Mouse (Mus musculus) forebrain, postnatal 0 days (tissue): ENCODE data around the gene Scin. TPM values are rescaled to one million over a fixed set of nuclear protein-coding genes. Genes with fewer than 3 reads are reported as not detected.

Experiments used
- ATAC-seq: fragments of 200-750 bp; cut with Nextera tagmentation; 2 replicates; pipeline ENCODE4 v1.8.0; 2017; ENCODE audit warnings: mild to moderate bottlenecking, moderate library complexity
- DNase-seq: peaks from one replicate; pipeline ENCODE4 v3.0.0-alpha.2; 2015
- H3K27ac ChIP-seq: fragments of 300-500 bp; sonication (generic); 2 replicates; pipeline ENCODE4 v1.5.1; 2014; ENCODE audit warnings: low read depth, mild to moderate bottlenecking, antibody characterized with exemption, low read length, moderate library complexity, mixed read lengths
- H3K27me3 ChIP-seq: fragments of 300-500 bp; sonication (generic); 2 replicates; pipeline ENCODE4 v1.6.1; 2014; ENCODE audit warnings: mild to moderate bottlenecking, low read length, mixed read lengths; ENCODE audit not compliant: insufficient read depth
- H3K36me3 ChIP-seq: fragments of 300-500 bp; sonication (generic); 2 replicates; pipeline ENCODE4 v1.6.1; 2014; ENCODE audit warnings: mild to moderate bottlenecking, moderate library complexity; ENCODE audit not compliant: insufficient read depth
- H3K4me1 ChIP-seq: fragments of 300-500 bp; sonication (generic); 2 replicates; pipeline ENCODE4 v1.6.1; 2014; ENCODE audit warnings: antibody characterized with exemption; ENCODE audit not compliant: insufficient read depth
- H3K4me2 ChIP-seq: fragments of 300-500 bp; sonication (generic); 2 replicates; pipeline ENCODE4 v1.6.1; 2014; ENCODE audit warnings: low read depth, mild to moderate bottlenecking, moderate library complexity
- H3K4me3 ChIP-seq: fragments of 300-500 bp; sonication (generic); 2 replicates; pipeline ENCODE4 v1.5.1; 2014; ENCODE audit warnings: low read depth, low read length, mixed read lengths
- H3K9ac ChIP-seq: fragments of 300-500 bp; sonication (generic); 2 replicates; pipeline ENCODE4 v1.6.1; 2014; ENCODE audit warnings: mild to moderate bottlenecking
- H3K9me3 ChIP-seq: fragments of 300-500 bp; sonication (generic); 2 replicates; pipeline ENCODE4 v1.6.1; 2016; ENCODE audit warnings: low read length
- CTCF ChIP-seq: sonication (generic); IDR thresholded peaks from 2 replicates; pipeline ENCODE4 v1.5.1; 2016; ENCODE audit warnings: antibody characterized with exemption, control low read depth, low read depth
- WGBS: fragments of 180-500 bp; shearing (Covaris S2); extraction: QIAGEN DNeasy Blood & Tissue Kit; methylation state at CpG from one replicate; pipeline ENCODE4 v1.1.7; 2014; 5-methylcytosine and 5-hydroxymethylcytosine counted together
- polyA plus RNA-seq: library from polyadenylated mRNA; unstranded; fragments of >200 nt; fragmentation: Nextera tagmentation; extraction: Ambion mirVana; gene quantifications from 2 replicates; pipeline ENCODE4 v1.2.1, GENCODE M21; 2015
- total RNA-seq: library from RNA; depleted of rRNA; stranded (reverse); fragments of >200 nt; gene quantifications from 2 replicates; pipeline ENCODE4 v1.2.3, GENCODE M21; 2014

Scin gene
- total and polyA plus RNA-seq, 2 experiments from 2014 or later, result 0.08 to 0.71 TPM

DNA sequence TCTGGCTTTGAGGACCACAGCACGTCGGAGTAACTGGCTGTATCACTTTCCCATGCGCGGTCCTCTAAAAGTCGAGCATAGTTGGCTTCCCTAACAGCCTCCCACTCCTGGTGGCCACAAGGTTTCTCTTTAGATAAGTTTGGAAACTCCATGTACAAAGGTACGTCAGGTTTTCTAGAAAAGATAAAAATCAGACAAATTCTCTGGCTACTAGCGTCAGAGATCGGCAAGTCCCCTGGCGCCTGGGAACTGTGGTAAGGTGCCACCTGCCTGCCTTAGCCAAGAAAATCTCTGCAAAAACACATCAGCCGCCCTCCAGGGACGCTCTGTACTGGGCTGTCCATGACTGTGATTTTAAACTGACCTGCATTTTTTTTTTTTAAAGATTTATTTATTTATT lies 501 bp upstream of the Scin start:
- peak; percentile 4 for DNase-seq
- 60% methylated on average over 11 of the region's 11 CpGs for WGBS
- H3K9me3 ChIP-seq, result no peaks in the 10 kb centered on the region

DNA sequence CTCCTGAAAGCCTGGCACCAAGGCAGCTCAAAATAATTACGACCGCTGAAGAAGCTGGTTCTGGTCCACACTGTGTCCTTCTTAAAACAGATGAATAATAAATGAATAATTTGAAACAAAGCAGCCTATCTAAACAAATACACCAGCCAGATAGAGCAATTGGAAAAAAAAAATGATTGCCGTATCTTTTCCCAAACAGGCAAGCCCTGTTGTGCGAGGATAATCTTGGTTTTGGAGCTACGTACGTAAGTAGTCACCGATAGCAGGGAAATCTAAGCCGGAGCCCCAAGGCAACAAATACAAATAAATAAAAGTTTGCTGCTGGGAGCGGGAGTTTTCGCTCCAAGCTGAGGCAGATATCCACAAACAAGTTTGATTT lies 845 bp downstream of the Scin start:
- 0 out of 2 replicates have a peak overlapping the region, but pooled peaks have one; percentile 28 for H3K9ac ChIP-seq
- no peak for TF ChIP-seq CTCF
- H3K36me3 ChIP-seq, result no peaks in the 10 kb centered on the region
- WGBS, result 10% methylated on average over 10 of the region's 10 CpGs
- peaks cover 14% of the 10 kb centered on the region for H3K27me3 ChIP-seq
- no peak overlapping the region for H3K27ac ChIP-seq
- H3K4me1 ChIP-seq, result peaks cover 7% of the 10 kb centered on the region; the same call in 1 of the 2 replicates
- DNase-seq (peak; percentile 12), ATAC-seq (no peak)
- H3K4me2 ChIP-seq, result peak overlapping the region; percentile 84
- peak overlapping the region; percentile 39 for H3K4me3 ChIP-seq
- no peaks in the 10 kb centered on the region for H3K9me3 ChIP-seq

More for the DNA sequence above, 501 bp upstream of the Scin start:
- Histone ChIP-seq H3K36me3 (no peaks in the 10 kb centered on the region), H3K27ac (no peak overlapping the region), H3K4me3 (peak overlapping the region; percentile 39; the same call in 1 of the 2 replicates), H3K4me1 (peaks cover 7% of the 10 kb centered on the region; the same call in 1 of the 2 replicates), H3K4me2 (peak overlapping the region; percentile 84), H3K9ac (no peak overlapping the region), H3K27me3 (peaks cover 14% of the 10 kb centered on the region)
- no peak for TF ChIP-seq CTCF
- peak; percentile 14; the same call in 1 of the 2 replicates for ATAC-seq

- WGBS, result 82% methylated on average over 2 of the region's 2 CpGs
- ATAC-seq (no peak), DNase-seq (no peak)
- Histone ChIP-seq H3K27me3 (no peaks in the 10 kb centered on the region), H3K4me2 (no peak overlapping the region), H3K9me3 (no peaks in the 10 kb centered on the region), H3K4me3 (no peak overlapping the region), H3K4me1 (no peaks in the 10 kb centered on the region), H3K36me3 (no peaks in the 10 kb centered on the region), H3K9ac (no peak overlapping the region), H3K27ac (no peak overlapping the region)
- no peak for TF ChIP-seq CTCF
These were observed 15.2 kb downstream of the Scin start for GRCm38 (mm10) chr12:40118872-40119271.

DNA sequence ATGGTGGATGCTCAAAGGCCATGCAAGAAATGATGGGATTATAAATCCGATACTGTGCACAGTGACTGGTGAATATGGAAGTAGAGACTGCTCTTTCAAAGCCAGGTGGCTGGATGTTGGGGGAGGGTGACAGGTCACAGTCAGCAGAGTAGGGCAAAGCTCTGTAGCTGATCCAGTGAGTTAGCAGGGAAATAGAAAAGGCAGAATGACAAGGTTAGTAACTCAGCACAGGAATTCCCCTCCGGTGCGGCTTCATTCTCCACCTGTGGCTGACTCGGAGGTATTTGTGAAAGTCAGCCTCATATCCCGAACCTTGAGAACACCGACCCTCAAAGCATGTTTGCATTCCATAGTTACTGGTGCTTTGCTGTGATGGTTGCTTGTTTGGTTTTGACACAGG lies 17.0 kb downstream of the Scin start:
- TF ChIP-seq CTCF, result no peak
- no peak for DNase-seq
- Histone ChIP-seq H3K4me2 (no peak overlapping the region), H3K9me3 (no peaks in the 10 kb centered on the region), H3K36me3 (no peaks in the 10 kb centered on the region), H3K27ac (no peak overlapping the region), H3K27me3 (no peaks in the 10 kb centered on the region), H3K4me1 (no peaks in the 10 kb centered on the region), H3K4me3 (no peak overlapping the region), H3K9ac (no peak overlapping the region)
- WGBS, result 94% methylated on average over 6 of the region's 6 CpGs
- no peak for ATAC-seq

GRCm38 (mm10) chr12:40116214-40116613 lies 17.8 kb downstream of the Scin start:
- H3K36me3 ChIP-seq, result no peaks in the 10 kb centered on the region
- no peaks in the 10 kb centered on the region for H3K27me3 ChIP-seq
- ATAC-seq, result no peak
- WGBS, result 93% methylated on average over 5 of the region's 5 CpGs
- no peak overlapping the region for H3K4me2 ChIP-seq
- TF ChIP-seq CTCF, result no peak
- no peak overlapping the region for H3K4me3 ChIP-seq
- H3K9me3 ChIP-seq, result no peaks in the 10 kb centered on the region
- H3K4me1 ChIP-seq, result no peaks in the 10 kb centered on the region
- no peak for DNase-seq
- H3K27ac ChIP-seq, result no peak overlapping the region
- H3K9ac ChIP-seq, result no peak overlapping the region

DNA sequence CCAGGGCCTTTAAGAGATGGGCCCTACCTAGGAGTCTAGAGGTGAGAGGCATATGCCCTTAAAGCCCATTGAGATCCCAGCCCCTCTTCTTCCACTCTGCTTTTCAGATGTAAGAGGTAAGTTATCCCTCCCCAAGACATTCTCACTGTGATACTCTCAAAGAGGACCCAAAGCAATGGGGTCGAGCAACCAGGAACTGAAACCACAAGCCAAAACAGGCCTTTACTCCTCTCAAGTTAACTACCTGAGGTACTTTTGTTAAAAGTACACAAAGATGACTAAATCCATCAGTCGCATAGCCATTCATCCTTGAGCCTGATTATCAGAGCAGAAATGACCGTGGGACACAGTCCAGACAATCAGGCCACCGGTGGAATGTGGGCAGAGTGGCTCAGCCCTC lies 19.1 kb downstream of the Scin start:
- H3K27ac ChIP-seq, result no peak overlapping the region
- no peak for ATAC-seq
- WGBS, result 91% methylated on average over 4 of the region's 4 CpGs

GRCm38 (mm10) chr12:40114020-40114419 lies 20.0 kb downstream of the Scin start:
- Histone ChIP-seq H3K4me1 (no peaks in the 10 kb centered on the region), H3K27me3 (no peaks in the 10 kb centered on the region), H3K4me3 (no peak overlapping the region), H3K9me3 (no peaks in the 10 kb centered on the region), H3K4me2 (no peak overlapping the region), H3K27ac (no peak overlapping the region), H3K36me3 (no peaks in the 10 kb centered on the region), H3K9ac (no peak overlapping the region)
- WGBS, result 87% methylated on average over 3 of the region's 3 CpGs
- no peak for ATAC-seq
- DNase-seq, result no peak
- TF ChIP-seq CTCF, result no peak

More for the DNA sequence above, 19.1 kb downstream of the Scin start:
- TF ChIP-seq CTCF, result no peak
- Histone ChIP-seq H3K9me3 (no peaks in the 10 kb centered on the region), H3K36me3 (no peaks in the 10 kb centered on the region), H3K9ac (no peak overlapping the region), H3K4me1 (no peaks in the 10 kb centered on the region), H3K4me3 (no peak overlapping the region), H3K4me2 (no peak overlapping the region), H3K27me3 (no peaks in the 10 kb centered on the region)
- no peak for DNase-seq
